Mouse (Mus musculus): ENCODE results near the gene Olfr447. TPM values are rescaled to one million over a fixed set of nuclear protein-coding genes. Genes with fewer than 3 reads are reported as not detected.

Gene Olfr447
- not detected in 2 replicates for polyA plus RNA-seq (2015; fragmentation: Nextera tagmentation; extraction: Ambion mirVana)

- Histone ChIP-seq H3K4me2 (replicated peaks) (no peak within 1 kb of the TSS), H3K4me3 (replicated peaks) (no peak within 1 kb of the TSS), H3K27ac (no peak within 1 kb of the TSS), H3K9me3 (no peaks in the 10 kb centered on the region), H3K36me3 (no peaks in the 10 kb centered on the region), H3K27me3 (no peaks in the 10 kb centered on the region), H3K4me1 (replicated peaks) (no peaks in the 10 kb centered on the region), H3K9ac (replicated peaks) (no peak within 1 kb of the TSS)
- ATAC-seq = no peak
Measured at GRCm38 (mm10) chr6:42908578-42908977, at the start of gene Olfr447. Gene Olfr447 (plus strand): TSS chr6:42908878.

GRCm38 (mm10) chr6:42860222-42860819 lies 48.4 kb upstream of the Olfr447 start:
- H3K4me2 ChIP-seq (replicated peaks) = no peak overlapping the region
- H3K27me3 ChIP-seq = no peaks in the 10 kb centered on the region
- no peaks in the 10 kb centered on the region for H3K4me1 ChIP-seq (replicated peaks)
- no peak overlapping the region for H3K9ac ChIP-seq (replicated peaks)
- 14% methylated on average over 4 of the region's 4 CpGs for WGBS
- H3K36me3 ChIP-seq = no peaks in the 10 kb centered on the region
- H3K4me3 ChIP-seq (replicated peaks) = no peak overlapping the region
- H3K27ac ChIP-seq = no peak overlapping the region
- no peaks in the 10 kb centered on the region for H3K9me3 ChIP-seq
- peak; percentile 72; the same call in 1 of the 2 replicates for ATAC-seq

- no peak overlapping the region for H3K9ac ChIP-seq (replicated peaks)
- WGBS = 74% methylated on average over 3 of the region's 3 CpGs
- H3K27ac ChIP-seq = no peak overlapping the region
- no peak overlapping the region for H3K4me2 ChIP-seq (replicated peaks)
- no peaks in the 10 kb centered on the region for H3K36me3 ChIP-seq
- H3K27me3 ChIP-seq = no peaks in the 10 kb centered on the region
- no peak overlapping the region for H3K4me3 ChIP-seq (replicated peaks)
- no peaks in the 10 kb centered on the region for H3K4me1 ChIP-seq (replicated peaks)
- no peaks in the 10 kb centered on the region for H3K9me3 ChIP-seq
- ATAC-seq = no peak
Measured at GRCm38 (mm10) chr6:42869695-42870094, 39.0 kb upstream of the Olfr447 start.

GRCm38 (mm10) chr6:42876323-42876722 lies 32.4 kb upstream of the Olfr447 start:
- Histone ChIP-seq H3K4me1 (replicated peaks) (no peaks in the 10 kb centered on the region), H3K4me2 (replicated peaks) (no peak overlapping the region), H3K9ac (replicated peaks) (no peak overlapping the region), H3K36me3 (no peaks in the 10 kb centered on the region), H3K27me3 (no peaks in the 10 kb centered on the region), H3K27ac (no peak overlapping the region), H3K9me3 (no peaks in the 10 kb centered on the region), H3K4me3 (replicated peaks) (no peak overlapping the region)
- ATAC-seq = no peak

GRCm38 (mm10) chr6:42890141-42890540 lies 18.5 kb upstream of the Olfr447 start, which contains the start of gene Olfr448:
Gene Olfr448 (plus strand): TSS chr6:42890441.
- Histone ChIP-seq H3K36me3 (no peaks in the 10 kb centered on the region), H3K27ac (no peak within 1 kb of the TSS), H3K4me2 (replicated peaks) (no peak within 1 kb of the TSS), H3K4me1 (replicated peaks) (no peaks in the 10 kb centered on the region), H3K9ac (replicated peaks) (no peak within 1 kb of the TSS), H3K27me3 (no peaks in the 10 kb centered on the region), H3K9me3 (no peaks in the 10 kb centered on the region), H3K4me3 (replicated peaks) (no peak within 1 kb of the TSS)
- ATAC-seq = no peak
- 85% methylated on average over 1 of the region's 1 CpGs for WGBS

- ATAC-seq = no peak
- H3K4me1 ChIP-seq (replicated peaks) = no peaks in the 10 kb centered on the region
- H3K27ac ChIP-seq = no peak overlapping the region
- no peak overlapping the region for H3K4me3 ChIP-seq (replicated peaks)
- no peak overlapping the region for H3K4me2 ChIP-seq (replicated peaks)
- WGBS = 33% methylated on average over 1 of the region's 1 CpGs
- H3K27me3 ChIP-seq = no peaks in the 10 kb centered on the region
- no peaks in the 10 kb centered on the region for H3K36me3 ChIP-seq
- H3K9ac ChIP-seq (replicated peaks) = no peak overlapping the region
- no peaks in the 10 kb centered on the region for H3K9me3 ChIP-seq
Measured at GRCm38 (mm10) chr6:42900345-42900744, 8.3 kb upstream of the Olfr447 start.

- Histone ChIP-seq H3K4me1 (replicated peaks) (no peaks in the 10 kb centered on the region), H3K27ac (no peak within 1 kb of the TSS), H3K27me3 (no peaks in the 10 kb centered on the region), H3K4me3 (replicated peaks) (no peak within 1 kb of the TSS), H3K36me3 (no peaks in the 10 kb centered on the region), H3K9me3 (no peaks in the 10 kb centered on the region), H3K4me2 (replicated peaks) (no peak within 1 kb of the TSS), H3K9ac (replicated peaks) (no peak within 1 kb of the TSS)
- no peak for ATAC-seq
- 68% methylated on average over 2 of the region's 2 CpGs for WGBS
Measured at GRCm38 (mm10) chr6:42921077-42921476, 12.4 kb downstream of the Olfr447 start, which contains the start of gene Olfr446. Gene Olfr446 (plus strand): TSS chr6:42921377.

GRCm38 (mm10) chr6:42948767-42949166 lies 40.1 kb downstream of the Olfr447 start, which contains the start of gene Olfr444:
Gene Olfr444 (plus strand): TSS chr6:42949067.
- H3K27ac ChIP-seq = no peak within 1 kb of the TSS
- 76% methylated on average over 1 of the region's 1 CpGs for WGBS
- no peak for ATAC-seq
- H3K27me3 ChIP-seq = no peaks in the 10 kb centered on the region
- no peaks in the 10 kb centered on the region for H3K9me3 ChIP-seq
- no peaks in the 10 kb centered on the region for H3K36me3 ChIP-seq
- no peak within 1 kb of the TSS for H3K4me2 ChIP-seq (replicated peaks)
- H3K4me1 ChIP-seq (replicated peaks) = no peaks in the 10 kb centered on the region
- no peak within 1 kb of the TSS for H3K9ac ChIP-seq (replicated peaks)
- H3K4me3 ChIP-seq (replicated peaks) = no peak within 1 kb of the TSS

Other genes starting within 250 kb of the Olfr447 start
- 246 and 247 TPM in 2 replicates for gene Tcaf1, start 198.8 kb upstream of the Olfr447 start, polyA plus RNA-seq (2015; fragmentation: Nextera tagmentation; extraction: Ambion mirVana)
- not detected in 2 replicates for gene Olfr453, start 169.5 kb upstream of the Olfr447 start, polyA plus RNA-seq (2015; fragmentation: Nextera tagmentation; extraction: Ambion mirVana)
- not detected in 2 replicates for gene Olfr38, start 152.5 kb upstream of the Olfr447 start, polyA plus RNA-seq (2015; fragmentation: Nextera tagmentation; extraction: Ambion mirVana)
- not detected in 2 replicates for gene Olfr452, start 123.8 kb upstream of the Olfr447 start, polyA plus RNA-seq (2015; fragmentation: Nextera tagmentation; extraction: Ambion mirVana)
- not detected in 2 replicates for gene Olfr450, start 96.9 kb upstream of the Olfr447 start, polyA plus RNA-seq (2015; fragmentation: Nextera tagmentation; extraction: Ambion mirVana)
- not detected in 2 replicates for gene Olfr449, start 74.5 kb upstream of the Olfr447 start, polyA plus RNA-seq (2015; fragmentation: Nextera tagmentation; extraction: Ambion mirVana)
- not detected in 2 replicates for gene Olfr448, start 18.4 kb upstream of the Olfr447 start, polyA plus RNA-seq (2015; fragmentation: Nextera tagmentation; extraction: Ambion mirVana)
- not detected in 2 replicates for gene Olfr446, start 12.5 kb downstream of the Olfr447 start, polyA plus RNA-seq (2015; fragmentation: Nextera tagmentation; extraction: Ambion mirVana)
- gene Olfr444, start 40.2 kb downstream of the Olfr447 start, polyA plus RNA-seq (2015; fragmentation: Nextera tagmentation; extraction: Ambion mirVana) = not detected in 2 replicates
- not detected in 2 replicates for gene Olfr441, start 197.5 kb downstream of the Olfr447 start, polyA plus RNA-seq (2015; fragmentation: Nextera tagmentation; extraction: Ambion mirVana)
- not detected in 2 replicates for gene Olfr237-ps1, start 237.7 kb downstream of the Olfr447 start, polyA plus RNA-seq (2015; fragmentation: Nextera tagmentation; extraction: Ambion mirVana)

All from midbrain, embryonic 13.5 days (tissue).